Mouse (Mus musculus) embryo, embryonic 10 days (tissue): ENCODE measurements at regions not wholly inside any gene's neighbourhood (a gene's known extent, or its start where the extent isn't known, plus 50 kb on each side); places are given as distances from the start of the nearest gene placed in this dataset.
"Not testable (repeated sequence)": the region's sequence is repeated elsewhere in the genome, so short reads cannot be mapped to it uniquely, and the experiment has no call there.

Source experiments
- DNase-seq: peaks from one replicate; pipeline ENCODE4 v3.0.0-alpha.2; 2015; ENCODE audit warnings: low spot score

GRCm38 (mm10) chr4:4556126-4556525 is 237.0 kb downstream of the Impad1 start:
- no peak for DNase-seq

- no peak for DNase-seq
Observed at GRCm38 (mm10) chr4:4550301-4550700, 242.9 kb downstream of the Impad1 start.

DNA sequence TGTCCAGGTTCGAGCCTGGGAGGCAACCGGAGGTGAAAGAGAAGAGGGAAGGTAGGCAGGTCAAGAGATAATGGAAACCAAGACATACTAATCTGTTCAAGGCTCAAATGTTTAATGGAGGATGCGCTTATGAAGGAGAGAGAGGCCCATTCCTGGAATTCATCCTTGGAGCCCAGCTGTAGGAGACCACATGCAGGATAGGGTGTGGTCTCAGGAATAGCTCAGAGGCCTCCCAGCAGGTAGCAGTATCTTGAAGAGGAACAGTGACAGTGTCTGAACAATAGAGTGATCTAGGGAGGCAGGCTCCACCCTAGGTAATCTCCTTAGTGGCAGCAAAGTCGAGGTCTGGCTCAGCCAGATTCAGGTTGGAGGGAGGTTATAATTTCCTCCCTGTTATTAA is 243.3 kb downstream of the Impad1 start:
- DNase-seq = no peak

GRCm38 (mm10) chr4:4537172-4537753 is 255.9 kb downstream of the Impad1 start:
- no peak for DNase-seq

DNA sequence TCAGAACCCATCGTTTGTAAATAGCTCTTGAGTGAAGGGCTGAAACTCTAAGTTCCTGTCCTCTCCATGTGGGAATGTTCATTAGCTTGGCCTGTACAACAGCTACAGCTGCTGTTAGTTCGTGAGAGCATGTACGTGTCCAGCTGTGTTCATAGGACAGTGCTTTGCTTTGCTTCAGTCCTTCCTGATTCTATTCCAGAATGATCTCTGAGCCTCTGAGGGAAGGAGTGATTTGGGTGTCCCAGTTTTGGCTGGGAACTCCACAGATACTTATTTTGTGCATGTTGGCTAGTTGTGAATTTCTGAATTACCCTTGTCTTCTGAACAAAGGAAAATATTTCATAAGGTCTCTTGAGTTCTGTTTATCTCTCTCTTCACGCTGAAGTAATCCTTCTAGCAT is 261.0 kb downstream of the Impad1 start:
- no peak for DNase-seq

- no peak for DNase-seq
Observed at GRCm38 (mm10) chr4:4528311-4528710, 264.8 kb downstream of the Impad1 start.

DNA sequence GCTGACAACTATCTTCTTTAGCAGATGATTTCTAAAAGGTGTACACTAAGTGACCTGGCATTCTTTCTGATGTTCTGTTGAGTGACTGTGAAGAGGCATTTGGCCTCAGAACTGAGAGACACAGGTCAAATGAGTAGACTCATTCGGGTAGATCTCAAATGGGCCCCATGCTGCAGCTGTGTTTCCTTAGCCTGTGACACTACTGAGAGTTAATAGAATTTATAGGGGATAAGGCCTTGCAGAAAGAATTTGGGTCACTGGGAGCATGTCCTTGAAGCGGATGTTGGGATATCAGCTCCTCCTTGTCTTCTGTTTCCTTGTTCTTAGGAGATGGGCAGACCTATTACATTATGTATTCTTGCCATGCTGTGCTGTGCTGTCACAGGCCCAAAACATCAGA is 271.4 kb downstream of the Impad1 start:
- no peak for DNase-seq

- DNase-seq = no peak
Observed at GRCm38 (mm10) chr4:4518741-4519140, 274.4 kb downstream of the Impad1 start.

DNA sequence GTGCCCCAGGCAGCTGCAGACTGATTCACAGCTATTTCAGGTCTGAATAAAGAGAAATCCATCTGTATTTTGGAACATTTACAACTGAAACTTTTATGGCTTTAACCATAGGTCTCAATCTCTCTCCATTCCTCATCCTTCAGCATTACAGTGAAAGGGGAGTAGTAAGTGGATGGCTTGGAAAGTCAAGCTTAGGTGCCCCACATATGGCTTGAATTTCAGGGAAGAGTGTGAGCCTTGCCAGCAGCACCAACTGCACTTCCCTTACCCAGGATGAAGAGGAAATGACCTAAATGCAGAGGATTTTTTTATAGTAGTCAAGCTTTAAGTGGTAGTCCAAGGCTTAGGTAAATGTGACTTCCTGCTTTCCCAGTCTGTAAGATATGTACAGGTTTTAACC is 279.8 kb downstream of the Impad1 start:
- DNase-seq = no peak

DNA sequence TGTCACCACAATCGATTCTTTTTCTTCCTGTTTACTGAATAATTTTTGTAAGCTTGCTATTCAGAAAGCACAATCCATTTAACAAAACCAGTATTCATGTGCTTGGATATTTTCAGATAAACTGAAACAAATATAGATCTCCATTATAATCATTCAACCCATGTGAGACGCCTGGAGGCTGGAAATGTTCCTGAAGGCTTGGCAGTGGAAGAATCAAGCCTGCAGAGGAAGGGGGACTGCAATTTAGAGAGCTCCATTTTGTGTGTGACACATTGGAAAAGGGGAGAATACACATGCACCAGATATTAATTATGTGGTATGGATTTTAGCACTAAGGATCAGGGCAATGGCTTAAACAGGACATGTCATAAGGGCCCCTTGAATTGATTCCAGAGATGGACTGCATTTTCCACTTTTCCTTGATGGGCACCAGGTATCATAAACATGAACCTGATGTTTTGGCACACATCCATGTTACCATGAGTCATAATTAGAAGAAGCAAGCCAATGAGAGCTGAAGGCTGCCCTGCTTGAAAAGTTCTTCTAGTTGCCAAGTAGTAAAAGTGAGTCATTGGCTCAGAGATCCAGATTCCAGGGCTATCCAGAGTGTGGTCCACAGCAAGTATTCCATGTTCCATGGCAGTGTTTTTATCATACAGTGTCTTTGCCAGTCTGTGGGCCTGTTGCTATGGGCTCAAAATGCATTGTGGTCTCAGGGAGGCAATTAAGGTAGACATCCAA is 282.8 kb downstream of the Impad1 start:
- no peak for DNase-seq

GRCm38 (mm10) chr4:4509296-4509695 is 283.9 kb downstream of the Impad1 start:
- DNase-seq = no peak

DNA sequence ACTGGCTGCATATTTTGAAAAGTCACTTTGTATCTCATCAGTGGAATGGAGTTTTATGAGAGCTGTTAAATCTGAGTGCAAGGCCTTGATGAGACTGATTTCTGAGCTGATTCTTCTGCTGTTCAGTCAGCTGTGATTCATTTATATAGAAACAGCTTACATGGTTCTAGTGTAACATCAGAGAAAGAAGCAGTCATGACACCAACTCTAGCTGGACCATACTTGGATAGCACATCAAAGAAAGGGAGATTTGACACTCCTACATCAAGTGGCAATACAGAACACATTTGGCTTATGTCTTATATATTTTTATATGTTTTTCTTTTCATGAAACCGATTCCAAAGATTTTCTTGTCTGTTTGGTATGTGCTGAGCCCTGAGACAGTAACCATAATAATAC is 296.0 kb downstream of the Impad1 start:
- no peak for DNase-seq

DNA sequence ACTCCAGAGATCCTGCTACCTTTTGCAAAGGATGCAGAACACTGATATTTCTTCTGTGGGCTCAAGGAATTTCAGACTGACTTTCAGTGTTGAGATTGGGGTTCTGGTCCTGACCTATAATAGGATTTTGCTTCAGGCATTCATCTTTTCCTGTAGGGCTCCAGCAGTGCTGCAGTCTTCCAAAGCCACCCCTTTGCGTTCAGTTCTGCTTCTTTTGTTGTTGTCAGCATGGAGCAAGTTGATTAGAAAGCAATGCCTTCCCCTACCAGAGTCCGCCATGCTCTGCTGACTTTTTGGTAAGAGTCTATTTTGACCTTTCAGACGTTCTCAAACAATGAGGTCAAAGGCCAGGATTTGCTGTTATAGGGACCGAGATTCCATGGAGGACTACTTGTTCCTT is 297.0 kb downstream of the Impad1 start:
- DNase-seq = peak; percentile 52

DNA sequence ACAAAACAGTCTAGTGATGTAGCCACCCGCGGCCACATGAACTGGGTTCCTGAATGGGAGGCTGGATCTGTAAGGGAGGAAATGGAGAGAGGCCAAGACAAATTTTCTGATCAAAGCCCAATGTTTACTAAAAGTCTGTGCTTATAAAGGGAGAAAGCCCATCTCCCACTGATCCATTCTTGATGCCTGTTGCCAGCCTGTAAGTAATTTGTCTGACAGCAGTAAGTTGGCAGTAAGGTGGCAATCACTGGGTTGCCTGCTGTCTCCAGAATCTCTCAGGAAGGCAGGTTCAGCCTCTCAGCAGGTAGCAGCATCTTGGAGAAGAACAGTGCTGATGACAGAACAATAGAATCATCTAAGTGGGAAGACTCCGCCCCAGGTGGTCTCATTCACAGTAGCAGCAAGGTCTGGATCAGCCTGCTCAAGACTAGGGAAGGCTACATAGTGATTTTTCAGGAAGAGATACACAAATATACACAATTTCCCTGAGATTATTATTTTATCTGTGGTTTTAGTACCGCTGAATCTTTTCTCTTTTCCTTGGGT is 327.9 kb downstream of the Impad1 start:
- no peak for DNase-seq

DNA sequence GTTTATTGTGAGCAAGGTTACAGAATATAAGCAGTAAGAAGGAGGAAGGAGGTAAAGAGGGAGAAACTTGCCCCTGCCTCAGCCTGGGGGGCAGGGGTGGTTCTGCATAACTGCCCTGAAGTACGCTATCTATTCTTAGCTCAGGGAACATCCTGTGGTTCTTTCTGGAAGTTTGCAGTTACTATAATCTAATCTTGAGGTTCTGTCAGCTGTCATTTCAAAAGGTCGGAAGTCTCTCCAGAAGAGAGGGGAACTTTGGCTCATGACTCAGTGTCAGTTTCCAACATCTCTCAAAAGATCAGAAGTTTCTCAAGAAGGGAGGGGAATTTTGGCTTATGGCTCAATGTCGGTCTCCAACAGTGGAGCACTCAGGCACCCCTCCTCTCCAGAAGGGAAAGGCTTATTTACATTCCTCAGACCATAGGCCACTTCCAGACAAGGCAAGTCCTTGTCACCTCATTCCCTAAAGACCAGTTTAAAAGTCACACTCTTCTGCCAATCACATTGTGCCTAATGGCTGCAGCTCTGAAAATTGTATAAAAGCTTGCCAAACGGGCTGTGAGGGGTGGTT is 328.9 kb downstream of the Impad1 start:
- DNase-seq = no peak

GRCm38 (mm10) chr4:4459258-4459657 is 333.9 kb downstream of the Impad1 start:
- no peak for DNase-seq

GRCm38 (mm10) chr4:4450104-4450503 is 343.1 kb downstream of the Impad1 start:
- no peak for DNase-seq

- DNase-seq = no peak
Observed at GRCm38 (mm10) chr4:4442650-4443049, 350.5 kb downstream of the Impad1 start.

- DNase-seq = no peak
Observed at GRCm38 (mm10) chr4:4437559-4437958, 355.6 kb downstream of the Impad1 start.

- not testable (repeated sequence) for DNase-seq
Observed at GRCm38 (mm10) chr4:4424526-4424925, 347.2 kb upstream of the Sdr16c6 start.

DNA sequence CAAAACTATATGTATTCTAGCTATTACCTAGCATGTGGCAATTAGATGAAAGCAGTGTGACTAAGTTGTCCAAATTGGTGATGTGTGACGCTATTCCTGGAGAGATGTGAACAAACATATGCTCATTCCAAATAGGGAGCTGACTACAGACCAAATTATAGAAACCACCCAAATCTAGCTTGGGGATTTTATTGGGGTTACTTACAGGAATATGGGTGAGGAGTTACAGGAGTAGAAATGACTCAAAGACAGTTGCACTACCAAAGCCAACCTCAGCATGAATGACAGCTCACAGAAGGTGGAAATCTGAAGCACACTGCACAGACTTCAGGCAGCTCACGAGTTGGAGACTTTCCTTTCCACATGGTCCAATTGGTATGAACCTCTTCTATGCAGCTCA is 326.5 kb upstream of the Sdr16c6 start:
- DNase-seq = no peak

DNA sequence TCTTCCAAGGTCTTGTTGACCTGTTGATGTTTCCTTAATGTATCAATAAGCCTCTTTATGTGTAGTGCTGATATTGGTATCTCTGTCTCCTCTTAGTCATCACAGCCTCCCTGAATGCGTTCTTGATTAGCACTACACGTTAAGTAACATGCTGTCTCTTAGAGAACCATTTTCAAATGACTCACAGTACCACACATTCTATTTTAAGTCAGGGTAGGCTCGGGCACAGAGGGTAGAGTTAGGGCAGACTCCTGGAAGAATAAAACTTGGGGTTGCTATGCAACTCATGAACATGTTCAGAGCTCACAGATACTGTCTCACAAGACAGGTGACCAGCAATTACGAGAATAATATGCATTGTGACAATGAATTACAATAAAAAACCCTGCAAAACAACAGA is 320.1 kb upstream of the Sdr16c6 start:
- no peak for DNase-seq

GRCm38 (mm10) chr4:4380024-4380590 is 302.8 kb upstream of the Sdr16c6 start:
- no peak for DNase-seq
